Comparison of ENCODE assay signal across 9 mouse cellular contexts in genomic region chr12:58268563-58269501, GRCm38 (mm10). TPM values are rescaled to one million over a fixed set of nuclear protein-coding genes. Genes with fewer than 3 reads are reported as not detected.
DNase-seq lines count a peak whose midpoint lies in the region; ATAC-seq and TF ChIP-seq lines count a peak whose summit lies in the region.
"Had no signal": no experiment of that assay in that cellular context is flagged by ENCODE, and none has a peak within 500 bp of the region (broad histone marks: within the 10 kb centered on the region; RNA-seq: fewer than 3 reads in every experiment).

Gene Clec14a (minus strand): TSS chr12:58269290.

- TF ChIP-seq CTCF in cortical plate, adult 2 months (IDR thresholded peaks at IDR 0.05; ENCODE audit: extremely low read depth, insufficient read depth, low read length): no peak

- no peak for DNase-seq in frontal cortex, postnatal 36 days (ENCODE audit: low spot score in 2 of 2)
- DNase-seq in gastrocnemius, postnatal 4 days (ENCODE audit: low spot score in 2 of 2): peak; percentile 19 to 50
- peak; percentile 72 for DNase-seq in intestine, embryonic 14.5 days (ENCODE audit: low spot score)
- peak; percentile 0 for DNase-seq in liver, embryonic 13.5 days

- H3K9ac ChIP-seq in intestine, embryonic 14.5 days (ENCODE audit: low read length): peak within 1 kb of the TSS; percentile 59
- H3K9ac ChIP-seq in liver, embryonic 13.5 days: peak within 1 kb of the TSS; percentile 33
- H3K9ac ChIP-seq in neural tube, embryonic 12.5 days: peak within 1 kb of the TSS; percentile 52

- 6% methylated on average over 32 of the region's 32 CpGs for WGBS in intestine, embryonic 14.5 days
- WGBS in liver, embryonic 13.5 days (ENCODE audit: insufficient replicate concordance): 7% methylated on average over 32 of the region's 32 CpGs
- WGBS in neural tube, embryonic 12.5 days: 8% methylated on average over 32 of the region's 32 CpGs

- peak within 1 kb of the TSS; percentile 44 for H3K4me3 ChIP-seq in cortical plate, adult 2 months (ENCODE audit: insufficient read depth, low read length)
- peak within 1 kb of the TSS; percentile 40 for H3K4me3 ChIP-seq in intestine, embryonic 14.5 days (ENCODE audit: low read depth, low read length)
- H3K4me3 ChIP-seq in liver, embryonic 13.5 days (replicated peaks): peak within 1 kb of the TSS; percentile 38
- H3K4me3 ChIP-seq in neural tube, embryonic 12.5 days: peak within 1 kb of the TSS; percentile 32

- no peaks in the 10 kb centered on the region for H3K36me3 ChIP-seq in intestine, embryonic 14.5 days (ENCODE audit: control insufficient read depth, insufficient read depth, low read length)
- no peaks in the 10 kb centered on the region for H3K36me3 ChIP-seq in liver, embryonic 13.5 days
- no peaks in the 10 kb centered on the region for H3K36me3 ChIP-seq in neural tube, embryonic 12.5 days

- H3K4me1 ChIP-seq in cortical plate, adult 2 months (ENCODE audit: control insufficient read depth, insufficient read depth, low read length): no peaks in the 10 kb centered on the region
- peaks cover 2% of the 10 kb centered on the region; the same call in 1 of the 2 replicates for H3K4me1 ChIP-seq in intestine, embryonic 14.5 days (replicated peaks; ENCODE audit: control insufficient read depth, insufficient read depth, low read length)
- no peaks in the 10 kb centered on the region for H3K4me1 ChIP-seq in liver, embryonic 13.5 days (replicated peaks)
- H3K4me1 ChIP-seq in neural tube, embryonic 12.5 days: 0 out of 2 replicates have a peak, but pooled peaks cover 5% of the 10 kb centered on the region

- peak within 1 kb of the TSS; percentile 70 for H3K4me2 ChIP-seq in intestine, embryonic 14.5 days (ENCODE audit: low read length)
- H3K4me2 ChIP-seq in liver, embryonic 13.5 days: peak within 1 kb of the TSS; percentile 53
- H3K4me2 ChIP-seq in neural tube, embryonic 12.5 days (replicated peaks): peak within 1 kb of the TSS; percentile 69

- ATAC-seq in frontal cortex, adult (ENCODE audit: low TSS enrichment): peak; percentile 86
- ATAC-seq in intestine, embryonic 14.5 days (replicated peaks; ENCODE audit: low FRiP score, low TSS enrichment, low read depth): peak; percentile 89
- ATAC-seq in liver, embryonic 13.5 days (ENCODE audit: low read depth): peak; percentile 65
- ATAC-seq in neural tube, embryonic 12.5 days (ENCODE audit: low FRiP score, low read depth): peak; percentile 86
- no peak for ATAC-seq in inflammation-experienced regulatory T-cells, adult 6 months

- TF ChIP-seq POLR2A in cortical plate, adult 2 months (IDR thresholded peaks at IDR 0.05; ENCODE audit: extremely low read depth, insufficient read depth, low read length): no peak

- no peaks in the 10 kb centered on the region for H3K27me3 ChIP-seq in intestine, embryonic 14.5 days (replicated peaks; ENCODE audit: control insufficient read depth, insufficient read depth, low read length)
- H3K27me3 ChIP-seq in liver, embryonic 13.5 days: peaks cover 4% of the 10 kb centered on the region; the same call in 1 of the 2 replicates
- no peaks in the 10 kb centered on the region; the same call in 1 of the 2 replicates for H3K27me3 ChIP-seq in neural tube, embryonic 12.5 days (replicated peaks)
- H3K27me3 ChIP-seq: CH12.LX had no signal

- peak within 1 kb of the TSS; percentile 63 for H3K27ac ChIP-seq in cortical plate, adult 2 months (ENCODE audit: insufficient read depth, low read length)
- H3K27ac ChIP-seq in intestine, embryonic 14.5 days (ENCODE audit: low read depth): peak within 1 kb of the TSS; percentile 65
- H3K27ac ChIP-seq in liver, embryonic 13.5 days: peak within 1 kb of the TSS; percentile 29
- H3K27ac ChIP-seq in neural tube, embryonic 12.5 days: no peak within 1 kb of the TSS

- H3K9me3 ChIP-seq in intestine, embryonic 14.5 days (ENCODE audit: control insufficient read depth, low read length): no peaks in the 10 kb centered on the region
- no peaks in the 10 kb centered on the region for H3K9me3 ChIP-seq in liver, embryonic 13.5 days (replicated peaks)
- H3K9me3 ChIP-seq in neural tube, embryonic 12.5 days: no peaks in the 10 kb centered on the region

RNA-seq across cellular contexts. Expression of gene Clec14a, which starts in this region (rescaled TPM):
- 2.7 and 3.2 TPM in 2 replicates for polyA plus RNA-seq in cortical plate, adult 2 months (2012; rRNA removed)
- total RNA-seq in gastrocnemius, postnatal 4 days (2021): 10 to 100 TPM; 18.2 to 19.7 TPM
- 8.6 and 9.1 TPM in 2 replicates for polyA plus RNA-seq in intestine, embryonic 14.5 days (2014; fragmentation: Nextera tagmentation; extraction: Ambion mirVana)
- polyA plus RNA-seq in liver, embryonic 13.5 days (2015; fragmentation: Nextera tagmentation; extraction: Ambion mirVana): 4.2 and 5.4 TPM in 2 replicates
- polyA plus RNA-seq in neural tube, embryonic 12.5 days (2016; fragmentation: Nextera tagmentation; extraction: Ambion mirVana): 6.7 and 7.9 TPM in 2 replicates
- not detected for polyA plus RNA-seq in inflammation-experienced regulatory T-cells, adult 6 months (2017; shearing (Covaris generic))
- total RNA-seq: CH12.LX had no signal

Comparison
In these comparisons a context has a peak if more than half of its experiments do, and no peak if none do; other contexts are left out.
1. DNase-seq: peak in gastrocnemius, postnatal 4 days (2 of 2), intestine, embryonic 14.5 days (single experiment) and liver, embryonic 13.5 days (single experiment); none in frontal cortex, postnatal 36 days (0 of 2).
2. Peak in every context shown above with its lines, with median percentiles within 50 percentile points of each other: H3K4me3 ChIP-seq, H3K4me2 ChIP-seq and H3K9ac ChIP-seq.